Mouse (Mus musculus) kidney, adult 8-10 months (tissue): ENCODE results near the gene Klrb1a.
"Not testable (repeated sequence)": the region's sequence is repeated elsewhere in the genome, so short reads cannot be mapped to it uniquely, and the experiment has no call there.

Experiments
- DNase-seq, 2 experiments: peaks; one replicate each; pipeline ENCODE4 v3.0.0; 2022

The Klrb1a gene

DNA sequence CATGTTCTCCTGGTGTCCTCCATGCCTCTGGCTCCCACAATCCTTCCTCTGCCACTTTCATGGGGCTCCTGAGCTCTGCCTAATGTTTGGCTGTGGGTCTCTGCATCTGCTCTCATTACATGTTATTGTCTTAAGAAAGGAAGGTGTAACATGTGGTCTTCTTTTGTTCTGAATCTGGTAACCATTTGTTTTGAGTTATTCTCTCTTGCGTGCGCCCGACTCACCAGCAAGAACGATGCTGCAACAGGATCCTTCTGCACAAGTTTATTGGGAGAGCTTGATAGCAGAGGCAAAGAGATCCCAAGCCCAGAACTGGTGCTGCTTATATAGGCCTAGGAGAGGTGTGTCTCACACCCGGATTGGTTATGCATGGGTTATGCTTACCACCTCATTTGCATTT is at the start of gene Klrb1a:
Gene Klrb1a, minus strand, starts transcription at position 101 of the 400 bp plus-strand sequence.
- not testable (repeated sequence) for DNase-seq

DNA sequence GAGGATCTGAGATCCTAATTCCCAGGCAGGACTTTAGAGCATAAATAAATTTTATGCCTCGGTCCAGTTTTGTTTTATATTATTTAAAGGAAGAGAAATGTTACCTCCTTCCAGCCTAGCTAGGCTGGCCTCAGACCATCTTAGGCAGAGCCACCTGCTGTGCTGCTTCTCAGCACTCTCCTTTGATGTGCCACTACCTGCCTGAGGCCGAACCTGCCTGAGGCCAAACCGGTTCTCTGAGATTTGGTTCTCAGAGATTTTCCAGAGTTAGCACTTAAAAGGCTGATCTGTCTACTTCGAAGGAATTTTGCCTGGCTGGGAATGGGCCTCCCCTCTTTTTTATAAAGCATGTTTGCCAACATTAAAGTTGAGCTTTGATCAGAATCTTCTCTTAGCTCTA is 46.6 kb upstream of the Klrb1a start:
- DNase-seq = no peak

DNA sequence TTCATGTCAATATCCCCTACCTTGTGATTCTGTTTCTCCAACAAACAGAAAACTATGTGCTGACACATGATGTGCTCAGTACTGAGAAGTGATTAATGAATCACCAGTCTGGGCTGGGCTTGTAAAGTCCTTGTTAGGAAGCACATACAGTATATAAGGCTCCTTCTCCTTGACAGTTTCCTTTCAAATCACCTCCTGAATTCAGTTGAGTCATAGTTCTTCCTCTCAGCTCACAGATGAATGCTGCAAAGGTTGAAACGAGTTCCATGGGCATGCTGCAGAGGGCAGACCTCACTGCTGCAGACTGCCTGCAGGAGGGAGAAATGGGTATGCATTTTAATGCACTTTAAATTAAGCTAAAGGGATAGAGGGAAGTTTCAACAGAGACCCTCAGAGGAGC is 38.9 kb upstream of the Klrb1a start, which contains the start of gene Clec2h:
Gene Clec2h, plus strand, starts transcription at position 180 of the 400 bp plus-strand sequence.
- DNase-seq = peak; percentile 31 to 68

GRCm38 (mm10) chr6:128661249-128661648 is 37.9 kb upstream of the Klrb1a start:
- no peak for DNase-seq

GRCm38 (mm10) chr6:128652938-128653337 is 29.6 kb upstream of the Klrb1a start:
- no peak for DNase-seq

- not testable (repeated sequence) for DNase-seq
These were observed 27.5 kb upstream of the Klrb1a start for GRCm38 (mm10) chr6:128650827-128651226.

DNA sequence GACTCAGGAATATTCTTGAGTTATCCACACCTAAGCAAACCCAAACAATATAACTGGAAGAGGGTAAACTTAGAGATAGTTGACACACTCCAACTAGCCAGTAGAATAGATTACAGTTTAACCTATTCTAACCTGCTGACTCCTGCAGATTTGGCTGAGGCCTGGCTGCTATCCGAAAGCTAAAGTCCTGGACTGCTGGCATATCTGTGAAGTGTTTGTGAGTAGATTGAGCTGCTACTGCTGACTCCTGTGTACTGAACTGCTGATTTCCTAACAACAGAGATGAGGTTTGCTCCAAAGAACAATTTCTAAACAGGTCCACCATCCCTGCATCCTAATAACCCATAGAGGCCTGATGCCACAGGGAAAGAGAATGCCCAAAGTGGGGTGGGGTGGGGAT is 26.9 kb upstream of the Klrb1a start:
- DNase-seq = peak; percentile 62 to 81

- DNase-seq = peak; percentile 20 to 35
These were observed 26.3 kb upstream of the Klrb1a start for GRCm38 (mm10) chr6:128649681-128650080.

- not testable (repeated sequence) for DNase-seq
These were observed 22.4 kb upstream of the Klrb1a start for GRCm38 (mm10) chr6:128645708-128646107.

DNA sequence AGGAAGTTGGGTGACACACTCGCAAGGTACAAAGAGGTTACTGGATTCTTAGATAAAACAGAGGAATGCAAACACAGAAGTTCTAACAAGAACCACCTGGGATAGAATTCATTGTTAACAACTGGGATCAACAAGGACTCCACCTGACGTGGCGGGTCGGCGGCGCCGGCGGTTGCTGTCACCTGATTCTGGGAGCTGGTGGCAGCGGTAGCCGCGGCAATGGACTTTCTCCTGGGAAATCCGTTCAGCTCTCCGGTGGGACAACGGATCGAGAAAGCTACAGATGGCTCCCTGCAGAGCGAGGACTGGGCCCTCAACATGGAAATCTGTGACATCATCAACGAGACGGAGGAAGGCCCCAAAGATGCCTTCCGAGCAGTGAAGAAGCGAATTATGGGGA is 21.4 kb upstream of the Klrb1a start:
- DNase-seq = not testable (repeated sequence)

- DNase-seq = no peak
These were observed 20.7 kb upstream of the Klrb1a start for GRCm38 (mm10) chr6:128643999-128644398.

- DNase-seq = no peak
These were observed 17.9 kb upstream of the Klrb1a start for GRCm38 (mm10) chr6:128641116-128641716.

GRCm38 (mm10) chr6:128640673-128641072 is 17.3 kb upstream of the Klrb1a start:
- DNase-seq = no peak

DNA sequence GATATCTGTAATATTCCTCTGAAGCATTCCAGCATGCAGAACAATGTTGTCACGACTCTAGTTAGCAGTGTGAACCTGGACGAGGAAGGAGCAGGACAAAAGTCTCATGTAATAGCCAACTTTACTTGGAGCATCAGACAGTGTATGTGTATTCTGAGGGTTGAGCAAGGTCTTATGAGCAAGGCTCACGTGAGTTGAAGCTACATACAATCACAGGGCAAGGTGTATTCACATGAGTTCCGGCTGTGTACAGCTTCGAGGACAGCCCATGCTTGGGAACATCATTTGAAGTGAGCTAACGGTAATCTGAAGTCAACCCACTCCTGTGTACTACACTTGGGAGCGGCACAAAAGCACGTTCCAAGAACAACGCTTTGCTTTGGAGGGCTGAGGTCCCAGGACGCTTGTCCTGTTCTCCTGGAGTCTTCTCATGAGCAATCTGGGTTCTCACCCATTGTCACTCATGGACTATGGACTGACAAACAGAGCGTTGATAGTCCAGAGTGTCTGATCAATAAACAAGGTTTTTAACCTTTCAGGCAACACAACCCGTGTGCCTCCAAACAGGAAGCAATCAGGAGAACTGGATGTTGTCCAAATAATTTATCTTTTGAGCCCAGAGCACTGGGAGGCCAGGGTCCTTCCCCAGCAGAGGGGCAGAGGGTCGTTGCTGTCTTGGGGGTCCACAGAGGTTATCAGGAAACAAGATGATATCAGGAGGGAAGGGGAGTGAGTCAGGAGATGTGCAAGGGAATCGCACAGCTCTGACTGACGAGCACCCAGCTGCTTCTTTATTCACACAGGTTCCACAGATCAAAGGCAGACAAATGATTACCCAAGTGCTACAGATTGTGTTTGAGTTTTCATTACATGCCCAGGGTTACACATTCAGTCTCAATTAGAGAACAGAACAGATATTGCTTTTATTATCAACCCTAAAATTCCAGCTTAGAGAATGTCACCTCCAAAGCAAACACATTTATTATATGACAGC is 7.9 kb upstream of the Klrb1a start:
- not testable (repeated sequence) for DNase-seq

- DNase-seq = peak; percentile 35 to 55
These were observed 6.7 kb upstream of the Klrb1a start for GRCm38 (mm10) chr6:128629771-128630739.

DNA sequence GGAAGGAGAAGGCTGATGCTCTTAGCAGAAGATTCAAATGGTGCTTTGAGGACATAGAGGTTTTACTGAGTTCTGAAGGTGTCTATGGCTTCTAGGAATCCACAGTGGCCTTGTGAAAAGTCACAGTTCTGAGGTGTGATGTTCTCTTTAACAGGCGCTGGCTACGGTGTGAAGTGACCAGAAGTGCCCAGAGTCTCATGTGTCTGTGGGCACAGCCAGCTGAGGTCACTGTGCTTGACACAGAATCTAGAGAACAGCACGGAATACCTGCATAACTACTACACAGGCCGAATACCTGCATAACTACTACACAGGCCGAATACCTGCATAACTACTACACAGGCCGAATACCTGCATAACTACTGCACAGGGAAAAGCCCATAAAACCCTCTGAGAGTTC is 1.9 kb upstream of the Klrb1a start:
- peak in 1 of 2 experiments; percentile 41 for DNase-seq

GRCm38 (mm10) chr6:128624425-128624824 is 1.1 kb upstream of the Klrb1a start:
- no peak for DNase-seq

GRCm38 (mm10) chr6:128622733-128623132 is 600 bp downstream of the Klrb1a start:
- no peak for DNase-seq

GRCm38 (mm10) chr6:128606350-128606749 is 17.0 kb downstream of the Klrb1a start:
- no peak for DNase-seq

- DNase-seq = peak; percentile 9 to 14
These were observed 18.8 kb downstream of the Klrb1a start for GRCm38 (mm10) chr6:128604512-128604911.

GRCm38 (mm10) chr6:128602463-128603201 is 20.7 kb downstream of the Klrb1a start:
- no peak for DNase-seq

- no peak for DNase-seq
These were observed 21.3 kb downstream of the Klrb1a start for GRCm38 (mm10) chr6:128602026-128602425.
